Mouse (Mus musculus) limb, embryonic 10.5 days (tissue): Measurements from ENCODE around the gene Smim27. TPM values are rescaled to one million over a fixed set of nuclear protein-coding genes. Genes with fewer than 3 reads are reported as not detected.
"Not testable (repeated sequence)": the region's sequence is repeated elsewhere in the genome, so short reads cannot be mapped to it uniquely, and the experiment has no call there.

Experiments used
- DNase-seq: peaks from one replicate; pipeline ENCODE4 v3.0.0-alpha.2; 2017; ENCODE audit warnings: low spot score
- H3K27ac ChIP-seq: fragments of 300-500 bp; sonication (generic); 2 replicates; pipeline ENCODE4 v1.5.1; 2016; ENCODE audit warnings: mild to moderate bottlenecking
- H3K27me3 ChIP-seq: fragments of 300-500 bp; sonication (generic); 2 replicates; pipeline ENCODE4 v1.6.1; 2016; ENCODE audit warnings: low read depth, mild to moderate bottlenecking; ENCODE audit not compliant: poor library complexity, severe bottlenecking
- H3K36me3 ChIP-seq: fragments of 300-500 bp; sonication (generic); 2 replicates; pipeline ENCODE4 v1.6.1; 2016; ENCODE audit warnings: mild to moderate bottlenecking, moderate library complexity
- H3K4me1 ChIP-seq: fragments of 300-500 bp; sonication (generic); 2 replicates; pipeline ENCODE4 v1.6.1; 2016
- H3K4me3 ChIP-seq: fragments of 300-500 bp; sonication (generic); 2 replicates; pipeline ENCODE4 v1.5.1; 2016; ENCODE audit warnings: mild to moderate bottlenecking, moderate library complexity
- H3K9me3 ChIP-seq: fragments of 300-500 bp; sonication (generic); replicated peaks from 2 replicates; pipeline ENCODE4 v1.6.1; 2016; ENCODE audit warnings: mild to moderate bottlenecking
- WGBS: fragments of 180-500 bp; shearing (Covaris S2); methylation state at CpG from one replicate; pipeline ENCODE4 v1.1.7; 2016; 5-methylcytosine and 5-hydroxymethylcytosine counted together
- polyA plus RNA-seq: library from polyadenylated mRNA; unstranded; fragments of >200 nt; fragmentation: Nextera tagmentation; extraction: Ambion mirVana; gene quantifications from 2 replicates; pipeline ENCODE4 v1.2.1, GENCODE M21; 2016

Smim27 gene
- polyA plus RNA-seq, 1 experiment from 2014 or later = 21.5 TPM

DNA sequence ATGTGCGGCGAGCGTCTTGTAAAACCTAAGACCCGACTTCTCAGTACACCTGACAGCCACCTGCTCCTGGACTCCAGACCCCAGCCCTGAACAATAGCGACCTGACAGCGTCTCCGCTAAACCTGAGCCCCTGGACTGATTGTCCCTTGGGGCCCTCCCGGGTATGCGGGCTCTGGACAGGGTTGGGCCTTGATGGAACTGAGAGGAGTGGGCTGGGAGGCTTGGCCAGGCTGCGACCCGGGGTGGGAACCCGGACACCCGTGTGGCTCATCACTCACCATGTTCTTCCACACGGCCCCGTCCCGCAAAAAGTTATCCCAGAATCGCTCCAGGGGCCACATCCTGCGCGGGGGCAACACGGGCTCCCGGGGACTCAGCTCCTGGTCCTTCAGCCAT, 9.5 kb downstream of the Smim27 start:
- Histone ChIP-seq H3K4me3 (peak overlapping the region; percentile 85), H3K27me3 (no peaks in the 10 kb centered on the region), H3K4me1 (peaks cover 10% of the 10 kb centered on the region), H3K36me3 (peaks cover 26% of the 10 kb centered on the region), H3K27ac (peak overlapping the region; percentile 86), H3K9me3 (no peaks in the 10 kb centered on the region)
- under 1% methylated on average over 21 of the region's 21 CpGs for WGBS
- DNase-seq = no peak

DNA sequence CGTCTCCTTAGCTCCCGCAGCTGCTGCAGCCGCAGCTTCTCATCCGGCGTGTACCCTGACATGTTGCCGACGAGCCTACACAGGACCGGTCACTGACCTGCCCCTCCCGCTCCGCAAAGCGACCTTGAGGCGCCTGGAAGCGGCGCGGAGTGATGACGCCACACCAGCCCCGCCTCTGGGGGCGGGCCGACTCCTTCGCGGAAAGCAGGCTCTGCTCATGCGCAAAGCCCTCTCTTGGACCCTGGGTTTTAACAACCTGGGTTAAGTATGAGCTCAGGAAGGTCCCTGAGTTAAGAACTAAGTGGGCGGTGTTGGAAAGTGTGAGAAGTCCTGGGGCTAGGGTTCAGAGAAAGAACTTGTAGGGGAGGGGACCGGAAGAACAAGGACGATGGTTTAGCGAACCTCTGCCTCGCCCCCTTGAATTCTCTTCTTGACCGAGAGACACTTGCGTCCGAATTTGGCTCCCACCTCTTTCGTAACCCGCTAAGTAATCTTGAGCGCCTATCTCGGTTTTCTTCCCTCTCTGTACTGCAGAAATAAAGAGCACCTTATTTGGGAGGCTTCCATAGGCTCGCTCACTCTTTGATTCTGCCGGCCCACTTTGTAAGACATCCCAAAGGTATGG, 10.0 kb downstream of the Smim27 start, which contains the start of gene Ndufb6:
Gene Ndufb6, minus strand, starts transcription at position 146 of the 625 bp plus-strand sequence.
- DNase-seq = peak; percentile 99
- H3K9me3 ChIP-seq = no peaks in the 10 kb centered on the region
- peak within 1 kb of the TSS; percentile 85 for H3K4me3 ChIP-seq
- under 1% methylated on average over 36 of the region's 36 CpGs for WGBS
- H3K27me3 ChIP-seq = no peaks in the 10 kb centered on the region
- peaks cover 10% of the 10 kb centered on the region for H3K4me1 ChIP-seq
- H3K36me3 ChIP-seq = peaks cover 23% of the 10 kb centered on the region
- peak within 1 kb of the TSS; percentile 86 for H3K27ac ChIP-seq

DNA sequence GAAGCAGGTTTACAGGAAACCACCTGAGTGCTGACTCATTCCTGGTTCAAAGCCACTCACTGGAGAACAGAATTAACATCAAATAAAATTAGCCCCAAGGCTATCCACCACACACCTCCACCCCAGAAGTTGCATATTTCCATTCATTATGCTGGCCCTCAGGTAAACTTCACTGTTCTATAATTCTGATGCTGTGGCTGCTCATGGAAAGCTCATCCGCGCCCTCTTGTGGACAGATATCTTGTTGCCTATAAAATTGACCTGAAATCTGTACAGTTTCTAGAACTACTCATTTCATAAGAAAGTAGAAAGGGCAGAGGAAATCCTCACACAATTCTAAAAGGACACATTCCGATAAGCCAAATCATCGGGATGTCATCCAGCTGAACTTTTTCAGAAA, 16.2 kb downstream of the Smim27 start:
- no peak overlapping the region for H3K27ac ChIP-seq
- no peaks in the 10 kb centered on the region for H3K36me3 ChIP-seq
- H3K9me3 ChIP-seq = no peaks in the 10 kb centered on the region
- 26% methylated on average over 4 of the region's 4 CpGs for WGBS
- H3K4me1 ChIP-seq = no peaks in the 10 kb centered on the region
- DNase-seq = peak; percentile 69
- no peaks in the 10 kb centered on the region for H3K27me3 ChIP-seq
- no peak overlapping the region for H3K4me3 ChIP-seq

DNA sequence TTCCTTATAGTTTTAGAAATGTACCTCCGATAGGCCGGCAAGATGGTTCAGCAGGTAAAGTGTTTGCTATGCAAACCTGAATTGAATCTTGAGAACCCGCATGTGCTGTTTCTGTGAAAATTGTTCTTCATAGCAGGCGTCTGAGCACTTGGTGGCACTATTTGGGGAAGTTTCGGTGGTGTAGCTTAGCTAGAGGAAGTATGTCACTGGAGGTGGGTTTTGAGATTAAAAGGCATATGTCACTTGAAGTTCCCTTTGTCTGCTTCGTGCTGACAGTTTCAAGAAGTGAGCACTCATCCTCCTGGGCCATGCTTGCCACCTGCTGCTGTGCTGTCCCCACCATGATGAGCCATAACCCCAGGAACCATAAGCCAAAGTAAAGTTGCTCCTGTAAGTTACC, 18.0 kb downstream of the Smim27 start:
- no peak for DNase-seq
- no peak overlapping the region for H3K4me3 ChIP-seq
- no peaks in the 10 kb centered on the region for H3K9me3 ChIP-seq
- WGBS = 82% methylated on average over 6 of the region's 6 CpGs
- no peaks in the 10 kb centered on the region for H3K27me3 ChIP-seq
- H3K4me1 ChIP-seq = no peaks in the 10 kb centered on the region
- H3K27ac ChIP-seq = no peak overlapping the region
- H3K36me3 ChIP-seq = no peaks in the 10 kb centered on the region

DNA sequence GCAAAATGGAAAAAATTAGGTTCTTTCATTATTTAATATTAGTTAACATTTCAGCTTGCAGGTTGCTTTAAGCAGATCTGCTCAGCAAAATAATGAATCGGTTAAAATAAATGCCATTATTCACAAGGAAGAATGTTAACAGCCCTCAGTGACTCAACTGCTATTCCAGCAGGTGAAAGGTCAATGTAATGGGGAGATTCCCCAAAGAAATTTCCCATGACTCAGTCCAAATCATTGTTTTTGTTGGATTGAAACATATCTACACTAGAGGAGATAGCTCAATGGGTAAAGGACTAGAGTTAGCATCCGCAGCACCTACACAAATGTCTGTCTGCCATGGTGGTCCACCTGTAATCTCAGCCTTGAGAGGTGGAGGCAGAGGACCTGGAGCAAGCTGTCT, 19.7 kb downstream of the Smim27 start:
- DNase-seq = no peak
- no peak overlapping the region for H3K4me3 ChIP-seq
- WGBS = 95% methylated on average over 2 of the region's 2 CpGs
- H3K27me3 ChIP-seq = no peaks in the 10 kb centered on the region
- H3K36me3 ChIP-seq = no peaks in the 10 kb centered on the region
- no peaks in the 10 kb centered on the region for H3K4me1 ChIP-seq
- H3K27ac ChIP-seq = no peak overlapping the region
- H3K9me3 ChIP-seq = no peaks in the 10 kb centered on the region; the same call in 1 of the 2 replicates

DNA sequence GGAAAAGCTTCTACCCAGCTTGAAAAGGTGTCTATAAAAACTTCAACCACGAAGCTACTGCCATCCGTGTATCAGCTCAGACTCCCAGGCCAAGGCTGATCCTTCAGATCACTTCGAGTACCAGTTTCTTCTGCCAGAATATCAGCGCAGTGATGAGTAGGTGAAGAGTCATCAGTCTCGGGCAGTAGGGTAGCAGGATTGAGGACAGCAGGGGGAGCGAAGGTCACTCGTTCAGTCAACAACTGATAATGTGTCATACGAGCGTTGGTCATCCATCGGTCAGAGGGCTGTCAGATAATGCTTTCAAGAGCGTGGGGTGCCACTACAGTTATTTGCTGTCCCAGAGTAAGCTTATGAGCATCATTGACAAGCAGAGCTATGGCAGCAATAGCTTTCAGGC, 22.1 kb downstream of the Smim27 start:
- H3K9me3 ChIP-seq = not testable (repeated sequence)

DNA sequence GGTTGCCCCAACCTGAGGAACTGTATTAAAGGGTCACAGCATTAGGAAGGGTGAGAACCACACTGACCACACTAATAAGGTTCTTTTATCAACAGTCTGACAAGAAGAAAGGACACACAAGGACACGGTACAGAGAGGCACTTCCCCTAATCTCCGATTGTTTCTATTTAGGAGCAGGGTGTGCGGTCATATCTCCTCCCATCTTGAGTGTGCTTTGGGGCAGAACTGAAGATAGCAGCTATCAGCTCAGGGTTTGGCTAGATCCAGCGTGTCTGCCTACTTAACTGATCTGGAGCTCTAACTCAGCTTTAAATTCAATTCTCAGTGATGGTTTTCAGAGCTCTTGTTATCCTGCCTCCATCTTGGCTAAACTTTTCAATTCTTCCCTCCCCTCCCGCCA, 29.8 kb downstream of the Smim27 start:
- Histone ChIP-seq H3K4me3 (no peak overlapping the region), H3K27ac (no peak overlapping the region)
- 81% methylated on average over 5 of the region's 5 CpGs for WGBS

More for the DNA sequence above, 22.1 kb downstream of the Smim27 start:
- WGBS = 94% methylated on average over 11 of the region's 11 CpGs
- H3K4me1 ChIP-seq, H3K27ac ChIP-seq, DNase-seq, H3K36me3 ChIP-seq, H3K4me3 ChIP-seq, H3K27me3 ChIP-seq: not testable (repeated sequence)

DNA sequence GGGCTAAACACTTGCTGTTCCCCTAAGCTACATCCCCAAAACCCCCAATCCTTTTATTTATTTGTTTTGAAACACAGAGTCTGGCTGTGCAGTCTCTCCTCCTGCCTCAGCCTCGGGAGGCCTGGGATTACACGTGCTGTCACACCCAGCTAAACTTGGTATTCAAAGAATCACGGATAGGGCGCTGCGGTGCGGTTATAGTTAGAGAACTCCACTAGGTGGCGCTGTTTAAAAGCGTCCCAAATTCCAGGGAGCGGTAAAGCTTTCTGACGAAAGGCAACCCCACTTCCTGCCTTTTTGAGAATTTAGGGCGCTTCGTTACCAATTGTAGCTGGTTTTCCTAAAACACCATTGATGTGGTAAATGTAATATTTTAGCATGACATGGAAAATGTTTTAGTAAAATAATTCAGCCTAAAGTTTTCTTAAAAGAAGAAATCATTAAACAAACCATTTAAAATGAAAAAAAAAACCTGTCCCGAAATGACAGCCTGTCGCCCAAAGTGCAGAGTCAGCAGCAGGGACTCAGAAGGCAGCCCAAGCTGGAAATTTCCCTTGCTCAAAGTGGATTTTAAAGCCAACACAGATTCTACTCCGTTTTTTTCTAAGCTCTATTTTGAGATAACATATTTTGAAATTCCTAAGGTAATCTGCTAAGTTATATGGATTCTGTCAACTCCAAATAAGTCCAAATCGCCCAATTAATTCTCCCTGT, 31.9 kb downstream of the Smim27 start:
- Histone ChIP-seq H3K4me1 (no peaks in the 10 kb centered on the region), H3K36me3 (no peaks in the 10 kb centered on the region), H3K9me3 (no peaks in the 10 kb centered on the region), H3K4me3 (peak overlapping the region; percentile 24; the same call in 1 of the 2 replicates), H3K27ac (no peak overlapping the region), H3K27me3 (peaks cover 7% of the 10 kb centered on the region; the same call in 1 of the 2 replicates)
- DNase-seq = peak; percentile 82
- 16% methylated on average over 16 of the region's 16 CpGs for whole genome bisulfite sequencing

More for the DNA sequence above, 29.8 kb downstream of the Smim27 start:
- peaks cover 7% of the 10 kb centered on the region; the same call in 1 of the 2 replicates for H3K27me3 ChIP-seq
- no peaks in the 10 kb centered on the region for H3K4me1 ChIP-seq
- DNase-seq = no peak
- no peaks in the 10 kb centered on the region; the same call in 1 of the 2 replicates for H3K9me3 ChIP-seq
- H3K36me3 ChIP-seq = no peaks in the 10 kb centered on the region

DNA sequence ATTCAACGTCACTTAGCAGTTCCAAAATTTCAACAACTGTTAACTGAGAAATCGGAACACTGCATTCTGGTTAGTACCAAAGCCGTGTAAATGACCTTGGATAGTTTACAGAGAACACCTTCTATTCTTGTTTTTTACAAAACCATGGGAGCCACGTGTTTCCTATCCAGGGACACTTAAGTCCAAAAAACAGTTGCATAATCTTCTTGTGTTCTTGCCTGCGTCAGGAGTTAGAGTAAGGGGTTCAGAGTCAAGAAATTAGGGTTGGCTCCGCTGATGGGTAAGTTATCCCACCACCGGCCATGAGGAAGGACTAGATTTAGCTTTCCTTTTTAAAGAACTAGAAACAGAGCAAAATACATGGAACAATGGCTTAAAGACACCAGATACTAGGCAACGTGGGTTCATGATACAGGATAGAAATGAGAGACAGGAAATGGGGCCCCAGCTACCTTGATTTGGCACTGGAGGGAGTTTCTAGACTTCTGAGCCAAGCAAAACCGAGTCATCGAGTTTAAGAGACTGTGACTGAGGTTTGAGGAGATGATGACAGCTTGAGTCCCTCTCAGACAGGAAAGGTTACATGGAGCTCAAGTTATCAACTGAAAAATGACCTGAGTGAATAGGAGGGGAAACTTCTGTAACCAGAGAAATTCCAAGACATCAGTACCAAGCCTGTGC, 33.2 kb downstream of the Smim27 start:
- no peaks in the 10 kb centered on the region for H3K36me3 ChIP-seq
- 81% methylated on average over 10 of the region's 10 CpGs for WGBS

DNA sequence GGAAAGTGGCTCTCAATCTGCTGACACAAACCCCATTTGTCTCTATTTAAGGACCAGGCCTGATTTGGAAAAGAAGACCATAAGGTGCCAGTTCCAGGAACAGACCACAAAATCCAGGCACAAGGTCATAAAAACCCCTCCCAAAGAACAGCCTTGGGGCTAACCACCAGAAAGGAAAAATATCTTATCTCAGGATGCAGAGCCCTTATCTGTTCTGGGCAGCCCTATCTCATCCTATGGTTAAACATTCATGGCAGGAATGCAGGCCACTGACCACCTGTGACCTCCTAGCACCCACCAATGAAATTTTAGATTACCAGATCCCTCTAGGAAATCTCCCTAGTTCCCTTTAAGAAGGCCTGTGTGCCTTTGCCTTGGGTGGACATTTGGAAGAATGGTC, 40.3 kb downstream of the Smim27 start:
- H3K27ac ChIP-seq = no peak overlapping the region
- H3K36me3 ChIP-seq = no peaks in the 10 kb centered on the region
- no peaks in the 10 kb centered on the region for H3K9me3 ChIP-seq
- DNase-seq = no peak
- H3K27me3 ChIP-seq = no peaks in the 10 kb centered on the region
- no peak overlapping the region for H3K4me3 ChIP-seq
- H3K4me1 ChIP-seq = no peaks in the 10 kb centered on the region

More for the DNA sequence above, 33.2 kb downstream of the Smim27 start:
- DNase-seq = no peak
- no peak overlapping the region for H3K27ac ChIP-seq
- no peaks in the 10 kb centered on the region for H3K4me1 ChIP-seq
- peaks cover 7% of the 10 kb centered on the region; the same call in 1 of the 2 replicates for H3K27me3 ChIP-seq
- no peak overlapping the region for H3K4me3 ChIP-seq
- H3K9me3 ChIP-seq = no peaks in the 10 kb centered on the region

DNA sequence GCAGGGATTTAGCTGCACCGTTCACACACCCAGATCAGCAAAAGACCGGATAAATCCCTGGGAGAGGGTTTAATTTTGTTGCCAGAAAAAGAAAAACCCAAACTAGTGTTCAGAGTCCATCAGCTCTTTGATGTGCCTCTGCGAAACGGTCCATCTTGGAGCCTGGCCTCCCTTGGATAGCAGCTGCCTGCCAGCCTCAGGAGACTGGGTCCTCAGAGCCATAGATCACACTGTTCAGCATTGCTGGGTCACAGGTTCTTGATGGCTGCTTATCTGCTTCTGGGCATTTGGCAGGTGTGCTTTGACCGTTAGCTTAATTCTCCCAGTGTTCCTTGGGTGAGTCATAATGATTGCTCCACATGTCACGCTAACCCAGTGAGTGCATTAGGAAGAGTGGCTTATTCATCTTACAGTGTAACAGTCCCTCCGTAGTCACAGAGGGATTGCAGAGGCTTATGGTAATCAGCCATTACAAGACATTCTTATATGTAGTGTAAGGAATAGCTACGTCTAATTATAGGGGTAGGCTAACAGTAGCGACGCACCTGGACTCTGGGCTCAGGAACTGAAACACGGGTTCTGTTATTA, 41.5 kb downstream of the Smim27 start:
- Histone ChIP-seq H3K27me3 (no peaks in the 10 kb centered on the region), H3K4me1 (no peaks in the 10 kb centered on the region), H3K9me3 (no peaks in the 10 kb centered on the region), H3K36me3 (no peaks in the 10 kb centered on the region), H3K27ac (no peak overlapping the region), H3K4me3 (no peak overlapping the region)
- 78% methylated on average over 11 of the region's 11 CpGs for WGBS
- no peak for DNase-seq

DNA sequence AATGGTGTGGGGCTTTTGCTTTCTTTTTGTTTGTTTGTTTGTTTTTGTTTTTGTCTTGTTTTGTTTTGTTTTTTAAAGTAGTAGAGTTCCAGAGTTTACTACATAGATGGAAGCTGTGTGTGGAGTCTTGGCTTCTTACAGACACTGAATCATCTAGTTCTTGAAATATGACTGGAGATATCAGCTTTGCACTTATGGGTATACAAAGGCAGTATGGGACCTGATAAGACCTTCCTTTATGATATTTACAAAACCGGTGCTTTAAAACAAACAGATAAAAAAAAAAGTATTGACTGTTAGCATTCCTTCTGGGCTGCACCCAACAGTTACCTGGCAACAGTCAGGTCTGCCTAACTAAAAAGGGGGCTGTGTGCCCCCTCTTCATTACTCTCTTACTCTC, 42.8 kb downstream of the Smim27 start:
- WGBS = 86% methylated on average over 1 of the region's 1 CpGs
- no peaks in the 10 kb centered on the region for H3K36me3 ChIP-seq

DNA sequence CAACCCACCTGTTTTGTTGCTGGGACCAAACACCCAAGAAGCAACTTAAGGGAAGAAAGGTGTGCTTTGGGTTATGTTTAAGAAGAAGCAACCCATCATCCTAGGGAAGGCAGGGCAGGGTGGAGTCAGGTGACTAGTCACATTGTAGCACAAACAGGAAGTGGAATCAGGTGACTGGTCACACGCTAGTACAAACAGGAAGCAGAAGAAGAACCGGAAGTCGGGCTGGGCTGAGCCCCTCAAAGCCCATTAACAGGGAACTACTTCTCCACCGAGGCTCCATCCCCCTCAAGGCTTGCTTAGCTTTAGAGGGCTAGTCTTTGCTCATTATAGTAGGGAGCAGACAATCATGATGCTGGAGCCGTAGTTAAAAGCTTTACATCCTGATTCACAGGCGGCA, 43.6 kb downstream of the Smim27 start:
- Histone ChIP-seq H3K27me3 (no peaks in the 10 kb centered on the region), H3K4me1 (no peaks in the 10 kb centered on the region), H3K36me3 (no peaks in the 10 kb centered on the region), H3K4me3 (no peak overlapping the region), H3K9me3 (no peaks in the 10 kb centered on the region), H3K27ac (no peak overlapping the region)
- no peak for DNase-seq
- WGBS = 88% methylated on average over 6 of the region's 6 CpGs

More for the DNA sequence above, 42.8 kb downstream of the Smim27 start:
- H3K9me3 ChIP-seq = no peaks in the 10 kb centered on the region
- H3K27ac ChIP-seq = no peak overlapping the region
- DNase-seq = no peak
- no peaks in the 10 kb centered on the region for H3K27me3 ChIP-seq
- no peaks in the 10 kb centered on the region for H3K4me1 ChIP-seq
- H3K4me3 ChIP-seq = no peak overlapping the region
